Mouse (Mus musculus): ENCODE results near the gene Zdhhc16. TPM values are rescaled to one million over a fixed set of nuclear protein-coding genes. Genes with fewer than 3 reads are reported as not detected.
A peak's percentile ranks its signal among the peaks of the same experiment; 100 is the strongest.

Zdhhc16 gene
- total and polyA plus RNA-seq, 3 experiments: 30.3 to 54.3 (median 45.5) TPM

- Histone ChIP-seq H3K4me3 (replicated peaks in 1 of 3; ENCODE audit: low read depth in 2 of 3, low read length in 2 of 3, poor library complexity in 1 of 3) (no peak overlapping the region), H3K4me2 (ENCODE audit: insufficient read depth, low read depth, poor library complexity, severe bottlenecking) (0 out of 2 replicates have a peak overlapping the region, but pooled peaks have one; percentile 5), H3K27ac (ENCODE audit: insufficient read depth, low read depth) (no peak overlapping the region), H3K4me1 (ENCODE audit: control insufficient read depth in 1 of 2, insufficient read depth in 2 of 2) (peaks cover 6 to 22% of the 10 kb centered on the region in 2 experiments), H3K36me3 (replicated peaks in 1 of 2; ENCODE audit: control insufficient read depth in 1 of 2, insufficient read depth in 1 of 2, low read length in 1 of 2) (no peaks in the 10 kb centered on the region), H3K27me3 (replicated peaks) (no peaks in the 10 kb centered on the region), H3K9me3 (replicated peaks; ENCODE audit: low read length) (no peaks in the 10 kb centered on the region), H3K9ac (ENCODE audit: insufficient read depth, low read depth) (no peak overlapping the region; the same call in 1 of the 2 replicates), H3K79me2 (replicated peaks; ENCODE audit: control insufficient read depth, extremely low read depth, insufficient read depth, poor library complexity, severe bottlenecking) (no peaks in the 10 kb centered on the region)
- TF ChIP-seq SIN3A (IDR thresholded peaks at IDR 0.05; ENCODE audit: low read length): no peak
- TF ChIP-seq MAX (IDR thresholded peaks at IDR 0.05; ENCODE audit: low read length): no peak
- no peak for TF ChIP-seq ZNF384 (IDR thresholded peaks at IDR 0.05; ENCODE audit: low read depth, low read length)
- DNase-seq (ENCODE audit: extremely low read depth): no peak
- dilution Hi-C loops (cut with MboI; ENCODE audit: extremely low pct_ligation_motif_present, extremely low pct_unique_long_range_greater_than_20kb, low sequenced_read_pairs) (no loop called here), in situ Hi-C loops (cut with MboI; ENCODE audit: low pct_ligation_motif_present, low pct_unique_long_range_greater_than_20kb, low sequenced_read_pairs) (no loop called here)
Observed at GRCm38 (mm10) chr19:41900495-41901090, 32.7 kb upstream of the Zdhhc16 start.

GRCm38 (mm10) chr19:41901696-41902095 lies 31.6 kb upstream of the Zdhhc16 start:
- in situ Hi-C loops (cut with MboI; ENCODE audit: low pct_ligation_motif_present, low pct_unique_long_range_greater_than_20kb, low sequenced_read_pairs): no loop called here
- H3K9me3 ChIP-seq (replicated peaks; ENCODE audit: low read length): no peaks in the 10 kb centered on the region
- no peak overlapping the region for H3K4me2 ChIP-seq (ENCODE audit: insufficient read depth, low read depth, poor library complexity, severe bottlenecking)
- DNase-seq (ENCODE audit: extremely low read depth): no peak
- no peaks in the 10 kb centered on the region for H3K27me3 ChIP-seq (replicated peaks)
- no peaks in the 10 kb centered on the region for H3K79me2 ChIP-seq (replicated peaks; ENCODE audit: control insufficient read depth, extremely low read depth, insufficient read depth, poor library complexity, severe bottlenecking)
- H3K4me3 ChIP-seq (replicated peaks in 1 of 3; ENCODE audit: low read depth in 2 of 3, low read length in 2 of 3, poor library complexity in 1 of 3): no peak overlapping the region
- TF ChIP-seq ZKSCAN1 (IDR thresholded peaks at IDR 0.05; ENCODE audit: borderline replicate concordance, low read depth, low read length) (no peak), TCF12 (IDR thresholded peaks at IDR 0.05; ENCODE audit: low read depth, low read length) (no peak), CHD1 (IDR thresholded peaks at IDR 0.05; ENCODE audit: low read depth, low read length) (no peak), SMC3 (IDR thresholded peaks at IDR 0.05; ENCODE audit: low read depth, low read length) (no peak), E2F4 (IDR thresholded peaks at IDR 0.05; ENCODE audit: insufficient replicate concordance, low read depth, low read length) (no peak), NRF1 (IDR thresholded peaks at IDR 0.05; ENCODE audit: low read depth, low read length) (no peak), HCFC1 (IDR thresholded peaks at IDR 0.05; ENCODE audit: low read depth, low read length) (no peak), MAFK (IDR thresholded peaks at IDR 0.05; ENCODE audit: insufficient replicate concordance, low read length) (no peak), JUN (IDR thresholded peaks at IDR 0.05; ENCODE audit: insufficient read depth, low read depth, low read length) (no peak), TBP (conservative IDR thresholded peaks at IDR 0.05; ENCODE audit: low read depth, low read length) (no peak)
- H3K36me3 ChIP-seq (replicated peaks in 1 of 2; ENCODE audit: control insufficient read depth in 1 of 2, insufficient read depth in 1 of 2, low read length in 1 of 2): no peaks in the 10 kb centered on the region
- no peak overlapping the region for H3K27ac ChIP-seq (ENCODE audit: insufficient read depth, low read depth)
- dilution Hi-C loops (cut with MboI; ENCODE audit: extremely low pct_ligation_motif_present, extremely low pct_unique_long_range_greater_than_20kb, low sequenced_read_pairs): no loop called here
- H3K9ac ChIP-seq (ENCODE audit: insufficient read depth, low read depth): no peak overlapping the region
- peaks cover 6 to 19% of the 10 kb centered on the region in 2 experiments for H3K4me1 ChIP-seq (ENCODE audit: control insufficient read depth in 1 of 2, insufficient read depth in 2 of 2)
